Mouse (Mus musculus): Measurements from ENCODE around the gene Apba2.

DNA sequence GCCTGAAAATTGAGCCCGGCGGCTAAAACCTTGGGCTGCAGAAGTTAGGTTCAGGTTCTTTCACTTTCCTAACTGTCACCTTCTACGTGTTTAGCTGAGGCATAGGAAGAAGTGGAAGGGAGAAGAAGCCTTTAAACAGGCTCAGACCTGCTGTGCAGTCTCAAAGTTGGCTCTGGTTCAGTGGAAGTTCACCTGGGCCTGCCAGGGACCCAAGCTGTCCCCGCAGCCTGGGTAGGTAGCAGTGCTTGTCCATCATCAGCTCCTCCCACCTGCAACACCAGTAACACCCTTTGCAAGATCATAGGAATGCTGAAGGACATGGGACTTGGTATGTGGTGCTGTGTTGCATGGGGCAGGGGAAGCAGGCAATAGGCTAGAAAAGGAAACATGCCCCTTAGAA, 17.6 kb downstream of the Apba2 start:
- no peak for TF ChIP-seq CTCF (IDR thresholded peaks at IDR 0.05; ENCODE audit: insufficient read depth, low read depth, low read length)
- TF ChIP-seq POLR2A (IDR thresholded peaks at IDR 0.05; ENCODE audit: insufficient read depth, low read depth, low read length): no peak

Measured in olfactory bulb, adult 2 months (tissue).